Mouse (Mus musculus) stomach, postnatal 0 days (tissue): ENCODE measurements at regions not wholly inside any gene's neighbourhood (a gene's known extent, or its start where the extent isn't known, plus 50 kb on each side); places are given as distances from the start of the nearest gene placed in this dataset.

ENCODE experiments used
- ATAC-seq: fragments of 200-750 bp; cut with Nextera tagmentation; 2 replicates; pipeline ENCODE4 v1.8.0; 2017; ENCODE audit not compliant: low FRiP score, low TSS enrichment
- DNase-seq: peaks from one replicate; pipeline ENCODE4 v3.0.0-alpha.2; 2016; ENCODE audit warnings: low spot score
- H3K27ac ChIP-seq: fragments of 300-500 bp; sonication (generic); replicated peaks from 2 replicates; pipeline ENCODE4 v1.5.1; 2014; ENCODE audit warnings: mild to moderate bottlenecking, control low read depth
- H3K27me3 ChIP-seq: fragments of 300-500 bp; sonication (generic); 2 replicates; pipeline ENCODE4 v1.6.1; 2014; ENCODE audit warnings: low read length; ENCODE audit not compliant: control insufficient read depth, insufficient read depth
- H3K36me3 ChIP-seq: fragments of 300-500 bp; sonication (generic); 2 replicates; pipeline ENCODE4 v1.6.1; 2014; ENCODE audit warnings: low read length, mixed read lengths; ENCODE audit not compliant: control insufficient read depth, insufficient read depth
- H3K4me1 ChIP-seq: fragments of 300-500 bp; sonication (generic); replicated peaks from 2 replicates; pipeline ENCODE4 v1.6.1; 2014; ENCODE audit warnings: antibody characterized with exemption; ENCODE audit not compliant: control insufficient read depth, insufficient read depth
- H3K4me2 ChIP-seq: fragments of 300-500 bp; sonication (generic); replicated peaks from 2 replicates; pipeline ENCODE4 v1.6.1; 2014; ENCODE audit warnings: low read depth, mild to moderate bottlenecking, control low read depth, moderate library complexity
- H3K4me3 ChIP-seq: fragments of 300-500 bp; sonication (generic); 2 replicates; pipeline ENCODE4 v1.5.1; 2014; ENCODE audit warnings: low read depth, low read length, control low read depth
- H3K9ac ChIP-seq: fragments of 300-500 bp; sonication (generic); 2 replicates; pipeline ENCODE4 v1.6.1; 2014; ENCODE audit warnings: mild to moderate bottlenecking, low read length, control low read depth, mixed read lengths
- H3K9me3 ChIP-seq: fragments of 300-500 bp; sonication (generic); 2 replicates; pipeline ENCODE4 v1.6.1; 2016; ENCODE audit warnings: low read length; ENCODE audit not compliant: control insufficient read depth
- CTCF ChIP-seq: IDR thresholded peaks from 2 replicates; pipeline ENCODE4 v1.5.1; 2016; ENCODE audit warnings: antibody characterized with exemption, low read depth, mild to moderate bottlenecking, moderate library complexity
- EP300 ChIP-seq: optimal IDR thresholded peaks from 2 replicates; pipeline ENCODE3; 2016; ENCODE audit warnings: antibody characterized with exemption
- WGBS: fragments of 180-500 bp; shearing (Covaris S2); extraction: QIAGEN DNeasy Blood & Tissue Kit; methylation state at CpG from one replicate; pipeline ENCODE4 v1.1.7; 2014; 5-methylcytosine and 5-hydroxymethylcytosine counted together

GRCm38 (mm10) chr4:80539854-80540253 lies 294.1 kb upstream of the Tyrp1 start:
- no peak overlapping the region for H3K9ac ChIP-seq
- no peaks in the 10 kb centered on the region for H3K27me3 ChIP-seq
- H3K4me3 ChIP-seq: no peak overlapping the region
- ATAC-seq: no peak
- no peak overlapping the region for H3K27ac ChIP-seq
- no peaks in the 10 kb centered on the region for H3K9me3 ChIP-seq
- DNase-seq: no peak
- TF ChIP-seq EP300 (no peak), CTCF (no peak)
- H3K4me2 ChIP-seq: no peak overlapping the region
- H3K4me1 ChIP-seq: no peaks in the 10 kb centered on the region
- no peaks in the 10 kb centered on the region for H3K36me3 ChIP-seq
- WGBS: 80% methylated on average over 4 of the region's 4 CpGs

GRCm38 (mm10) chr4:80545086-80545485 lies 288.8 kb upstream of the Tyrp1 start:
- no peaks in the 10 kb centered on the region for H3K36me3 ChIP-seq
- no peaks in the 10 kb centered on the region for H3K9me3 ChIP-seq
- H3K4me1 ChIP-seq: no peaks in the 10 kb centered on the region
- no peak overlapping the region for H3K27ac ChIP-seq
- H3K4me2 ChIP-seq: no peak overlapping the region
- no peak overlapping the region for H3K9ac ChIP-seq
- no peak overlapping the region for H3K4me3 ChIP-seq
- ATAC-seq: no peak
- TF ChIP-seq EP300 (no peak), CTCF (no peak)
- no peak for DNase-seq
- WGBS: 61% methylated on average over 3 of the region's 3 CpGs
- no peaks in the 10 kb centered on the region for H3K27me3 ChIP-seq

DNA sequence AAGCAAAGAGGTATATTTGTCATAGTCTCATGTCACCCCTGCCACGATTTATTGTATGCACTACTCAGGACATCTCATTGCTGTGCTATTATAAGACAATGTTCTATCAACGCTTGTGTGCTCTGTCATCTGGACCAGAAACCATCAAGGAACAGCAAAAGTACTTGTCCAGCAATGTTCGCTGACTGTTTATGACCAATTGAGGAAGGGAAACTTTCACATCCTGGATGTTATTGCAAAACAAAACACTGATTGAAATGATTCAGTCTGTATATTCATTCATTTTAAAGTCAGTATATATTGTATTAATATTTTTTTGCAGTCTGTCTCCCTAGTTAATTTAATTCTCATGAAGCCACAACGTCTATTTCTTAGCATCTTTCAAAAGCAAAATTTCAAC lies 244.5 kb upstream of the Tyrp1 start:
- no peak for ATAC-seq
- Histone ChIP-seq H3K4me2 (no peak overlapping the region), H3K9me3 (no peaks in the 10 kb centered on the region), H3K36me3 (no peaks in the 10 kb centered on the region), H3K27ac (no peak overlapping the region), H3K27me3 (no peaks in the 10 kb centered on the region), H3K4me1 (no peaks in the 10 kb centered on the region), H3K9ac (no peak overlapping the region), H3K4me3 (no peak overlapping the region)
- DNase-seq: no peak
- WGBS: 60% methylated on average over 4 of the region's 4 CpGs
- TF ChIP-seq CTCF: no peak
- TF ChIP-seq EP300: no peak

GRCm38 (mm10) chr4:80628271-80628670 lies 205.7 kb upstream of the Tyrp1 start:
- Histone ChIP-seq H3K4me1 (no peaks in the 10 kb centered on the region), H3K27me3 (no peaks in the 10 kb centered on the region), H3K27ac (no peak overlapping the region), H3K4me3 (no peak overlapping the region), H3K9ac (no peak overlapping the region), H3K4me2 (no peak overlapping the region), H3K9me3 (no peaks in the 10 kb centered on the region), H3K36me3 (no peaks in the 10 kb centered on the region)
- DNase-seq: no peak
- TF ChIP-seq EP300: no peak
- TF ChIP-seq CTCF: no peak
- ATAC-seq: no peak
- 63% methylated on average over 4 of the region's 4 CpGs for WGBS

DNA sequence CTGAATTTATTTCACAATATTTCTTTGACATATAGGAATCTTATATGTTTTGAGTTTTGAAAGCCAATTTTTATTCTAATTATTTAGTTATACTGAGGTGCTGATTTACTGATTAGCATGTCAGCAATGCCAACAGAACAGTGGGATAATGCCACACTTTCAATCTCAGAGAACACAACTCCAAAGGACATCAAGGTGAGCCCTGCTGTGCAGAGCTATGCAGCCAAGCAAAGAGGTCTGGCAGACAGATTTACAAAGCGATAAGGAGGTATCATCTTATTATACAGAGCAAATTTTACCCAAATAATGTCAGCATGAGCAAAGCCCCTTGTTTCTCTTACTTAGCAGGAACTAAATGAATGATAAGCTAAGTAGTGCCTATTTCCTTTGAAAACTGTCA lies 204.7 kb upstream of the Tyrp1 start:
- Histone ChIP-seq H3K9me3 (no peaks in the 10 kb centered on the region), H3K4me3 (no peak overlapping the region), H3K9ac (no peak overlapping the region), H3K4me2 (no peak overlapping the region), H3K27me3 (no peaks in the 10 kb centered on the region), H3K36me3 (no peaks in the 10 kb centered on the region), H3K4me1 (no peaks in the 10 kb centered on the region), H3K27ac (no peak overlapping the region)
- ATAC-seq (no peak), DNase-seq (no peak)
- TF ChIP-seq CTCF (no peak), EP300 (no peak)
- WGBS: 81% methylated on average over 1 of the region's 1 CpGs

- TF ChIP-seq CTCF (no peak), EP300 (no peak)
- Histone ChIP-seq H3K9ac (no peak overlapping the region), H3K9me3 (no peaks in the 10 kb centered on the region), H3K4me1 (no peaks in the 10 kb centered on the region), H3K36me3 (no peaks in the 10 kb centered on the region), H3K27ac (no peak overlapping the region), H3K27me3 (no peaks in the 10 kb centered on the region), H3K4me3 (no peak overlapping the region), H3K4me2 (no peak overlapping the region)
- DNase-seq: no peak
- no peak for ATAC-seq
These were observed 203.7 kb upstream of the Tyrp1 start for GRCm38 (mm10) chr4:80630260-80630659.
